Mouse (Mus musculus) adrenal gland, adult 8-10 months (tissue): ENCODE measurements around the gene Abi3. TPM values are rescaled to one million over a fixed set of nuclear protein-coding genes. Genes with fewer than 3 reads are reported as not detected.

Source experiments
- DNase-seq: peaks from one replicate; pipeline ENCODE4 v3.0.0; 2022
- total RNA-seq, 4 experiments: library from RNA; stranded (reverse); gene quantifications; 2 replicates each; pipeline ENCODE4 v1.2.4; 2022

Gene Abi3
- total RNA-seq, 4 experiments from 2014 or later: 8.9 to 14.3 (median 12.2) TPM

GRCm38 (mm10) chr11:95825625-95826024, 16.7 kb downstream of the Abi3 start:
- DNase-seq: no peak

GRCm38 (mm10) chr11:95824877-95825243, 17.4 kb downstream of the Abi3 start:
- DNase-seq: peak; percentile 65

DNA sequence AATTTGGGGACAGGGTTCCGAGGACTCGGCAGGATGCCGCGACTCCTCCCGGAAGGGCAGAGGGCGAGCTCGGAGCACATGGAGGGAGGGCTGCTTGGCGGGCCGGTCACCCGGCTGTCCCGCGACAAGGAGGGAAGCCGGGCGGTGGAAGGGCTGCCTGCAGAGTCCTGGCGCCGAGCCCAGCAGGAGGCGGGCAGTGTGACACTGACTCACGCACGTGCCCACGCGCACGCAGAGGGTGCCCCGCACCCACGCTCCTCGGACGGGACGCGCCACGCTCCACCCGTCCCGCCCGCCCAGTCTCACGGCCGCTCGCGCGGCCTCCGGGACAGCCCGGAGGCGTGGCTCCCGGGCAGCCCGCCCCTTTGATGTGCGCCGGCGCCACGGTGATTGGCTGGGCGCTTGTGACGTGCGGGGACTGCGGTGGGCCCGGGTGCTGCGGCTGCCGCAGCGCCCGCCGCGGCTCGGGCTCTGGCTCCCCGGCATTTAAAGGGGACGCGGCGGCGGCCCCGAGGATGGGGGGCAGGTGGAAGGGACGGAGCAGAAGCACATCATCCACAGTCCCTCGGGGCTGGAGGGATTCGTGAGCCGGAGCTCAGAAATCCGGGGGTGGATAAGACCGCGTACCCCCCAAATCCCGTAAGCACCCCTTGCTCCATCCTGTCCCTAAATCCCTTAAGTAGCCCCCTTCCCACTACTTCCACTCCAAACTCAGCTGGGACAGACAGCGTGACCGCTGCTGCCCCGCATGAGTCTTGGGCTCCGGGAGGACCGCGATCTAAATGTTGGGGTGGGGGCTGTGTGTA, 18.0 kb downstream of the Abi3 start, which contains the start of gene Phospho1:
Gene Phospho1, plus strand, starts transcription at position 429 of the 806 bp plus-strand sequence.
- peak; percentile 88 for DNase-seq

DNA sequence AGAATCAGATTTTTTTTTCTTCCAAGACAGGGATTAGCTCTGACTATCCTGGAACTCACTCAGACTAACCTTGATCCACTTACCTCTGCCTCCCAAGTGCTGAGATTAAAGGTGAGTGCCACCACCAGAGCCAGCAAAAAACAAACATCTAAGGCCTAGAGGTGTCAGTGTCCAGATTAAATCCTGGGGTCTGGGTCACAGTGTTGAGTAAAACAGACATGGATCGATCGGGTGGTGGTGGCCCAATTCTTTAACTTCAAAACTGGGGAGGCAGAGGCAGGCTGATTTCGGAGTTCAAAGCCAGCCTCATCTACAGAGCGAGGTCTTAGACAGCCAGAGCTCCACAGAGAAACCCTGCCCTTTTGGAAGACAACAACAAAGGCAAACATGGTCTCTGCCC, 19.8 kb downstream of the Abi3 start:
- DNase-seq: no peak

DNA sequence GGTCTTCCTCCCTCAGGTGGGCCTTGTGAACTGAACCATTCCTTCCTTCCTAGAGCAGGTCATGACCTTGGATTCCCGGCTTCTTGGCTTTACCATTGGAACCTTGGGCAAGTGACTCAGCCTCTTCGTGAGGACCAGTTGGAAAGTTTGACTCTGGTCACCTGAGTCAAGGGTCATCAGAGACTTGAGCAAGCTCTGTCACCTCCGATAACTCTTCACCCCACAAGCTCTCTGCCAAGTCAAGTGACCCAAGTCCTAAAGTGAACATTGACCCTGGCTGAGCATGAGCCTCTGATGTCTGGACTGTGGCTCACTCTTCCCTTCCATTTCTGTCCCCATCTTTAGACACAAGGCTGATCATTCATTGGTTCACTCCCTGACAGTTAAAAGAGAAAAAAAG, 20.8 kb downstream of the Abi3 start:
- DNase-seq: no peak

GRCm38 (mm10) chr11:95819138-95819537, 23.1 kb downstream of the Abi3 start:
- DNase-seq: no peak

DNA sequence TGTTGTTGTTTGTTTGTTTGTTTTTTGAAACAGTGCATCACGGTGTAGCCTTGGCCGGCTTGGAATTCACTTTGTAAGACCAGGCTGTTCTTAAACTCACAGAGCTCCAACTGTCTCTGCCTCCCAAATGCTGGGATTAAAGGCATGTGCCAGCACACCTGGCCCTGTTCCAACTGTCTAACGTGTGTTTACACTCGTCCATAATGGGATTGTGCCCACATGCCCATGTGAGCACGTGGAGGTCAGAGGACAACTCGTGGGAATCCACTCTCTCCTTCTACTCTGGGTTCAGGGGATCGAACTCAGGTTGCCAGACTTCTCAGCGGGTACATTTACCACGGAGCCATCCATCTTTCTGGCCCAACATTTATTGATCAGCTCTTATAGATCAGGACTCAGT, 26.9 kb downstream of the Abi3 start:
- no peak for DNase-seq

GRCm38 (mm10) chr11:95814857-95815256, 27.4 kb downstream of the Abi3 start:
- DNase-seq: no peak

GRCm38 (mm10) chr11:95814101-95814500, 28.2 kb downstream of the Abi3 start:
- no peak for DNase-seq

GRCm38 (mm10) chr11:95812224-95812623, 30.1 kb downstream of the Abi3 start:
- no peak for DNase-seq

- peak; percentile 62 for DNase-seq
Measured at GRCm38 (mm10) chr11:95811741-95812140, 30.5 kb downstream of the Abi3 start.

GRCm38 (mm10) chr11:95810828-95811227, 31.4 kb downstream of the Abi3 start:
- DNase-seq: no peak

- DNase-seq: no peak
Measured at GRCm38 (mm10) chr11:95809603-95810002, 32.7 kb downstream of the Abi3 start.

DNA sequence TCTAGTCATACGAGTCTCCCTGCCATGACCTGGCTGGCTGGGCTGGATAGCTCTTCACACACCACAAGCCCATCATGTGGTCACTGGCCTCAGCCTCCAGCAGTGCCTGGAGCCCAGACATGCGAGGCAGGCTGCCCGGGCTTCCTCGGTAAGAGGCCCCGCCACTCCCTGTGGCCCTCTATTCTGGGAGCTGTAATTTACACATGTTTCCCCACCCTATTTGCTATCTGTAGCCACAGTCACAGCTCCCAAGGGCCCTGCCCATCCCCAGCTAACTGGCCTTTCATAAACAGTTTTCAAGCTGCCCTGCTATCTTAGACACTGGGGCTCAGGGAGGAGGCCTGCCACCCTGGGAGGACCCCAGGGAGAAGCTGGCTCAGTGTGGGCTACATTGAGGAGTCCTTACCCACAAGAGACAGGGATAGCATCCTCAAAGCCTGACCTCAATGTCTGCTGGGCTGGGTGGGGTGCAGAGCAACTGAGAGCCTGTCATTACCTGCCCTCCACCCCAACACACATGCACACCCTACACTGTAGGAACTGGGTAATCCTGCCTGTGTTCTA, 33.7 kb downstream of the Abi3 start:
- DNase-seq: no peak

GRCm38 (mm10) chr11:95807884-95808283, 34.4 kb downstream of the Abi3 start:
- no peak for DNase-seq

GRCm38 (mm10) chr11:95805527-95805926, 36.7 kb downstream of the Abi3 start:
- DNase-seq: peak; percentile 66

DNA sequence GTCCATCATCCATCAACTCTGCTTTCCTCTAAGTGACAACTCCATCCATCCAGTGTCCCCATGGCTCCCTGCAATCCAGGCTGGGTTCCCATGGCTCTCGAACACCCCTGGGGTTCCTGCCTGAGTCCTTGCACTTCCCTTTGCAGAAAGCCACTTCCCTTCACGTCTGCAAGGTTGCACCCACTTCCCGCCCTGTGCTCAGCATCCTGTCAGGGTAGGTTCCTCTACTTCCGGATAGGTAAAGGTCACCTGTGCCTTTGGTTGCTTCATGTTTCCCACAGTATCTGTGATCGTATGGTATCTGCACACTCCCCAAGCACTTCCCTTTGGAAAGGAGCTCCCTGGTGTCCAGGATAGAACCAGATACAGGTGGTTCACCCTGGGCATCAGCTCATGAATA, 37.3 kb downstream of the Abi3 start:
- no peak for DNase-seq

DNA sequence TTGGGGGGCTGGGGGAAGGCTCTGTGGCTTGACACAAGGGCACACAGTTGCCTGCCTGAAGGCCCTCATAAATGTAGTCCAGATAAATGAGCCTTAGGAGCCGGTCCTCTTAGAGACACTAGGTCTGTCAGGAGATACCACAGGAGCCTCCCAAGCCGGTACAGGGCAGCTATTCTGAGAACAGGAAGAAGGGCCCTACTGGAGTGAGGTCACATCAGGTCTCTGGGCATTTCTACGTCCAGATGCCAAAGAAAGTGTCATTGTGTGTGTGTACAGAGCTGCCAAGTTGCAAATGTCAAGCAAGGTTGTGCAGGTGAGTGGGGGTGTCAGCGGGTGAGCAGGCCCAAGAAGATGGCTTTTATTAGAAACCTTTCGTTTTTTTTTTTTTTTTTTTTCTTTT, 46.7 kb downstream of the Abi3 start:
- no peak for DNase-seq

- DNase-seq: no peak
Measured at GRCm38 (mm10) chr11:95794201-95794600, 48.1 kb downstream of the Abi3 start.

GRCm38 (mm10) chr11:95792950-95793509, 49.2 kb downstream of the Abi3 start:
- DNase-seq: no peak

- no peak for DNase-seq
Measured at GRCm38 (mm10) chr11:95791787-95792186, 50.5 kb downstream of the Abi3 start.

GRCm38 (mm10) chr11:95789451-95789891, 52.8 kb downstream of the Abi3 start:
- no peak for DNase-seq

DNA sequence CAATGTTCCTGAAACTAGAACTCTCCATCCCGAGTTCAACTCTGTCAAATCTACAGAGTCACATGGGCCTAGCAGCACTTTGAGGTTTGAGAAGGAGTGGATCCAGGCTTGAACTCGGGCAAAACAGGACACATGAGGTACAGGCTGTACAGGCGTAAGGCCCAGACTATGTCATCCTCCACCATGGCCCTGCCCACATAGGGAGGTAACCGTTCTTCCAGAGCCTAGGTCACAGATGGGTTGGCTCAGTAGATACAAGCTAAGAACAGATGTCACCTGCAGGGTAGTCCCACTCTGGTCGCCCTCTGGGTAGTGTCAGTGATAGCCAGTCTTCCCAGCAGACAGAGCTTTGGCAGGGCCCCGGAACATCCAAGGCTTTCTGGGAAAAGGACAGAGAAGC, 55.8 kb downstream of the Abi3 start:
- no peak for DNase-seq

- no peak for DNase-seq
Measured at GRCm38 (mm10) chr11:95785675-95786074, 56.6 kb downstream of the Abi3 start.
